Mouse (Mus musculus): ENCODE data around the gene Astn2.
"Not testable (repeated sequence)": the region's sequence is repeated elsewhere in the genome, so short reads cannot be mapped to it uniquely, and the experiment has no call there.

The Astn2 gene

GRCm38 (mm10) chr4:65758875-65759201 lies 645.6 kb downstream of the Astn2 start:
- in situ Hi-C loops (cut with MboI, MseI) = no loop called here

- in situ Hi-C loops (cut with MboI, MseI) = no loop called here
These were observed 646.1 kb downstream of the Astn2 start for GRCm38 (mm10) chr4:65758174-65758874.

GRCm38 (mm10) chr4:65752941-65753340 lies 651.5 kb downstream of the Astn2 start:
- in situ Hi-C loops (cut with MboI, MseI) = no loop called here

GRCm38 (mm10) chr4:65744788-65745187 lies 659.6 kb downstream of the Astn2 start:
- in situ Hi-C loops (cut with MboI, MseI) = no loop called here

GRCm38 (mm10) chr4:65744088-65744610 lies 660.3 kb downstream of the Astn2 start:
- in situ Hi-C loops (cut with MboI, MseI) = no loop called here

- in situ Hi-C loops (cut with MboI, MseI) = no loop called here
These were observed 661.2 kb downstream of the Astn2 start for GRCm38 (mm10) chr4:65743160-65743691.

GRCm38 (mm10) chr4:65724414-65724813 lies 680.0 kb downstream of the Astn2 start:
- in situ Hi-C loops (cut with MboI, MseI) = no loop called here

- in situ Hi-C loops (cut with MboI, MseI) = no loop called here
These were observed 684.8 kb downstream of the Astn2 start for GRCm38 (mm10) chr4:65719610-65720009.

GRCm38 (mm10) chr4:65717899-65718298 lies 686.5 kb downstream of the Astn2 start:
- in situ Hi-C loops (cut with MboI, MseI) = no loop called here

- in situ Hi-C loops (cut with MboI, MseI) = no loop called here
These were observed 688.3 kb downstream of the Astn2 start for GRCm38 (mm10) chr4:65716086-65716485.

- in situ Hi-C loops (cut with MboI, MseI) = no loop called here
These were observed 692.7 kb downstream of the Astn2 start for GRCm38 (mm10) chr4:65711678-65712077.

- in situ Hi-C loops (cut with MboI, MseI) = no loop called here
These were observed 693.8 kb downstream of the Astn2 start for GRCm38 (mm10) chr4:65710623-65711022.

GRCm38 (mm10) chr4:65701848-65702247 lies 702.6 kb downstream of the Astn2 start:
- in situ Hi-C loops (cut with MboI, MseI) = no loop called here

- in situ Hi-C loops (cut with MboI, MseI) = no loop called here
These were observed 704.6 kb downstream of the Astn2 start for GRCm38 (mm10) chr4:65699743-65700361.

GRCm38 (mm10) chr4:65695241-65695640 lies 709.2 kb downstream of the Astn2 start:
- in situ Hi-C loops (cut with MboI, MseI) = no loop called here

- in situ Hi-C loops (cut with MboI, MseI) = no loop called here
These were observed 710.4 kb downstream of the Astn2 start for GRCm38 (mm10) chr4:65694011-65694410.

GRCm38 (mm10) chr4:65687006-65687723 lies 717.2 kb downstream of the Astn2 start:
- in situ Hi-C loops (cut with MboI, MseI) = no loop called here

GRCm38 (mm10) chr4:65686258-65687005 lies 718.0 kb downstream of the Astn2 start:
- in situ Hi-C loops (cut with MboI, MseI) = no loop called here

- in situ Hi-C loops (cut with MboI, MseI) = no loop called here
These were observed 720.0 kb downstream of the Astn2 start for GRCm38 (mm10) chr4:65684401-65684800.

- in situ Hi-C loops (cut with MboI, MseI) = not testable (repeated sequence)
These were observed 724.6 kb downstream of the Astn2 start for GRCm38 (mm10) chr4:65679786-65680185.

GRCm38 (mm10) chr4:65678929-65679328 lies 725.5 kb downstream of the Astn2 start:
- in situ Hi-C loops (cut with MboI, MseI) = no loop called here

GRCm38 (mm10) chr4:65678495-65678894 lies 725.9 kb downstream of the Astn2 start:
- in situ Hi-C loops (cut with MboI, MseI) = no loop called here

Data from T-helper 2 cell (primary cell).